Mouse (Mus musculus) gastrocnemius, postnatal 36 days (tissue): Measurements from ENCODE around the gene Gpatch8. TPM values are rescaled to one million over a fixed set of nuclear protein-coding genes. Genes with fewer than 3 reads are reported as not detected.

Source experiments
- DNase-seq, 2 experiments: peaks; one replicate each; pipeline ENCODE4 v3.0.0; 2022
- intact Hi-C: fragments of 180-260 bp; cut with DNase I; formaldehyde crosslinking; loops from one replicate; pipeline ENCODE4 v1.15.1; 2025
- total RNA-seq, 2 experiments: library from RNA; stranded (reverse); gene quantifications; 2 replicates each; pipeline ENCODE4 v1.2.3; 2021

The Gpatch8 gene
- total RNA-seq, 2 experiments from 2014 or later = 20.2 to 24.4 TPM

DNA sequence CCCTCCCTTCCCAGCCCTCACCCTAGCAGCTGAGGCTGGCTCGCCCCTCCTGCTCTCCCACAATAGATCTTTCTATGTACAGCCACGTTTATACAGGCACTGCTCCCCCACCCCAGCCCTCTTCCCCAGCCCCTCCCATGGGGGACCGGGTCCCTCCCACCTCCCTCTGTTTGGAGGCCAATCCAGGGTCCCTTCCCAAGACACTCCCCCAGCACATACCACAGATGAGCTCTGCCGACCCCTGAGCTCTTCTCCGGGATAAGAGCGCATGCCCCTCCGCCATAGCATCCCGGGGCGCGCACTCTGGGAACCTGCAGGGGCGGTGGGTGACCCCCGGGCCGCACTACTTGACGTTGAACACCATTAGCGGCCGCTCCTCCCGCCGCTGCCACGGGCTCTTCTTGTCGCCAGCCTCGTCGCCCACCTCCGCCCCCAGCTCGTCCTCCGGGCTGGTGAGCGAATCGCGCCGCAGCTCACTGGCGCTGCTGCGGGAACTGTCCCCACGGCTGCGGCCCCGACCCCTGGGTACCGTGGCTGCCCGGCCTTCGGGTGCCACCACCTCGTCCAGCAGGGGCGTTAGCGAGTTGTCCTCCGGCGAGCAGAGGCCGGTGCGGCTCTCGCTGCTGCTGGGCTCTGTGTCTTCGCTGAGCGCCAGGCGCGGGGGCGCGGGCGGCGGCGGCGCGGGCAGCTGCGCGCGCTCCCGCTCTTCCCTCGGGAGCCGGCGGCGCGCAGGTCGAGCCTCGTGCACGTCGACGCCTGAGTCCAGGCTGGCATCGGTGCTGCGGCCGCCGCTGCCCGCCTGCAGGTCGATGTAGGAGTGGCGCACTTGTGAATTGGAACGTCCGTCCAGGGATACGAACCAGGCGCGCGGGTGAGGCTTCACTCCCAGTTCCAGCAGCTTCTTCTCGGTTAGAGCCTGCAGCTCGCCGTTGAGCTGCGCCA is 118.8 kb downstream of the Gpatch8 start:
- intact Hi-C loops = no loop called here
- DNase-seq = peak; percentile 57 to 63

DNA sequence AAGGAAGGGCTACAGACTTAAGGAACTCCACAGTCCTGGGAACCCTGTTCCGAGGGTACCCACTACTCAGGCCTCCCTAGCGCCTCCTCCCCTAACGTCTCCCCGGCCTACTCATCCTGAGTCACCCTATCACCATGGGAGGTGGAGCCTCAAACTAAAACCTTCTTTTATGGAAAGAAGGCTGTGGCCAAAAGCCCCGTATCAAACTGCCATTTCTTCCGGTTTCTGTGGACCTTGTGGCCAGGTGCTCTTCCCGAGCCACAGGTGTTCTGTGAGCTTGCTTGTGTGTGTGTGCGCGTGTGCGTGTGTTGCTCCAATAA is 119.8 kb downstream of the Gpatch8 start:
- no peak for DNase-seq
- intact Hi-C loops = no loop called here

DNA sequence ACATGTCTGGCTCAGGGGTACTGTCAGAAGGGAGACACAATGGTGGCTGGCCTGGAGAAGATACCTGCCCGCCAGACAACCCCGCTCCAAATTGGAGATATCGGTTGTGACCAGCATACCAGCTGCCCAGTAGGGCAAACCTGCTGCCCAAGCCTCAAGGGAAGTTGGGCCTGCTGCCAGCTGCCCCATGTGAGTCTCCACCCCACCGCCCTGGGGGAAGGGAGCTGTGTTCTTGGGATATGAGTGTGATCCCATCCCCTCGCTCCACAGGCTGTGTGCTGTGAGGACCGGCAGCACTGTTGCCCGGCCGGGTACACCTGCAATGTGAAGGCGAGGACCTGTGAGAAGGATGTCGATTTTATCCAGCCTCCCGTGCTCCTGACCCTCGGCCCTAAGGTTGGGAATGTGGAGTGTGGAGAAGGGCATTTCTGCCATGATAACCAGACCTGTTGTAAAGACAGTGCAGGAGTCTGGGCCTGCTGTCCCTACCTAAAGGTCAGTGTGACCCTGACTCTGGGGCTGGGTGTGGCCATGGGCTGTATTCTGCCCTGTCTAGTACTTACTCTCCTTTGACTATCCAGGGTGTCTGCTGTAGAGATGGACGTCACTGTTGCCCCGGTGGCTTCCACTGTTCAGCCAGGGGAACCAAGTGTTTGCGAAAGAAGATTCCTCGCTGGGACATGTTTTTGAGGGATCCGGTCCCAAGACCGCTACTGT is 120.3 kb downstream of the Gpatch8 start:
- intact Hi-C loops = no loop called here
- DNase-seq = no peak

DNA sequence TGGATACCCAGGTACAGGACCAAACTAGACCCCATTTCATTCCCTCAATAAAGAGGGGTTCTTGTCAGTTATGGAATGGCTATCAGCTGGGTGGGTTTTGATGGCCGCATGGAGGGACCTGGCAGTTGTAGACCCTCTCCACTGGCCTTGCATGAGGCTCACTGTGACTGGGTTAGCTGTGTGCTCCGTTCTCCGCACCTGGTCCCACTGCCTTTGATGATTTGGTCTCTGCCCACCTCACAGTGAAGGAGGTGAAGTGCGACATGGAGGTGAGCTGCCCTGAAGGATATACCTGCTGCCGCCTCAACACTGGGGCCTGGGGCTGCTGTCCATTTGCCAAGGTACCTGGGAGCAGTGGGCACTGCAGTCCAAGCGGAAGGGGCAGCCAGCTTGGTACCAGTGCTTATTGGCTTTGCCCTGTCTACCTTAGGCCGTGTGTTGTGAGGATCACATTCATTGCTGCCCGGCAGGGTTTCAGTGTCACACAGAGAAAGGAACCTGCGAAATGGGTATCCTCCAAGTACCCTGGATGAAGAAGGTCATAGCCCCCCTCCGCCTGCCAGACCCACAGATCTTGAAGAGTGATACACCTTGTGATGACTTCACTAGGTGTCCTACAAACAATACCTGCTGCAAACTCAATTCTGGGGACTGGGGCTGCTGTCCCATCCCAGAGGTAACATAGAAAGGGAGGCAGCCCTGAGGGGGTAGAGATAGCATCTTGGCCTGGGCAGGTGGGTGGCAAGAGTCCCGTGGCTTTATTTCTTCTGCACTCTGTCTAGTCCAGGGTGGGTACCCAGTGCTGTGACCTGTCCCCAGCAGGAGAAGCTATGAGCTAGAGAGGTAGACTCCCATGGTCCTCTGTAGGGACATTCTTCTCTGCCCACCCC is 121.1 kb downstream of the Gpatch8 start:
- DNase-seq = no peak
- intact Hi-C loops = no loop called here

DNA sequence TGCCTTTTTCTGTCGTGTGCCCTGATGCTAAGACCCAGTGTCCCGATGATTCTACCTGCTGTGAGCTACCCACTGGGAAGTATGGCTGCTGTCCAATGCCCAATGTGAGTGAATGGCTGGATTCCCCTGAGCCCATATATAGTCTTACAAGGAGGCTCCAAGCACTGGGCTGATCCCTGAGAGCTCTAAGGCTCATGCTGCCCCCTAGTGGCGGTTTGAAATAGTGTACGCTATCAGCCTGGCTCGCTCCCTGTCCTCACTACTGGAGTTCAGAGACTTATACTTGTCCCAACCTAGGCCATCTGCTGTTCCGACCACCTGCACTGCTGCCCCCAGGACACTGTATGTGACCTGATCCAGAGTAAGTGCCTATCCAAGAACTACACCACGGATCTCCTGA is 121.8 kb downstream of the Gpatch8 start:
- intact Hi-C loops = no loop called here
- DNase-seq = peak; percentile 76 to 80

DNA sequence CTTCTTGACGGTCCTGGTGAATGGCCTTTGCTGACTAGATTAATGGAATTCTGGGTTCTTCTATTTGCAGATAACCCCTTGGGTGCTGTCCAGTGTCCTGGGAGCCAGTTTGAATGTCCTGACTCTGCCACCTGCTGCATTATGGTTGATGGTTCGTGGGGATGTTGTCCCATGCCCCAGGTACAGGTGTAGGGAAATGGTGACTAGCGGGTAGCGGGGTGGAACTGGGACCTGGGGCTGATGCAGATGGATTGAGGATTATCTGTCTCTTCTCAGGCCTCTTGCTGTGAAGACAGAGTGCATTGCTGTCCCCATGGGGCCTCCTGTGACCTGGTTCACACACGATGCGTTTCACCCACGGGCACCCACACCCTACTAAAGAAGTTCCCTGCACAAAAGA is 122.3 kb downstream of the Gpatch8 start:
- intact Hi-C loops = no loop called here

DNA sequence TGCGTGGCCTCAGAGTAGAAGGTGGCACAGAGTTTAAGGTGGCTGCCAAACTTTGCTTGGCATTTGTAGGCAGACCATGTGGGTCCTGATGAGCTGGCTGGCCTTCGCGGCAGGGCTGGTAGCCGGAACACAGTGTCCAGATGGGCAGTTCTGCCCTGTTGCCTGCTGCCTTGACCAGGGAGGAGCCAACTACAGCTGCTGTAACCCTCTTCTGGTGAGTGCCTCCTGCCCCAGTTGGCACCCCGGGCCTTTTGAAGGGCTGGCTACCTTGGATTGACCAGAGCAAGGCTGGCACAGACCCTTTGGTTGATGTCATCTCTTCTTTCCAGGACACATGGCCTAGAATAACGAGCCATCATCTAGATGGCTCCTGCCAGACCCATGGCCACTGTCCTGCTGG is 123.3 kb downstream of the Gpatch8 start:
- peak; percentile 55 to 81 for DNase-seq
- intact Hi-C loops = no loop called here

More for the DNA sequence above, 122.3 kb downstream of the Gpatch8 start:
- no peak for DNase-seq

DNA sequence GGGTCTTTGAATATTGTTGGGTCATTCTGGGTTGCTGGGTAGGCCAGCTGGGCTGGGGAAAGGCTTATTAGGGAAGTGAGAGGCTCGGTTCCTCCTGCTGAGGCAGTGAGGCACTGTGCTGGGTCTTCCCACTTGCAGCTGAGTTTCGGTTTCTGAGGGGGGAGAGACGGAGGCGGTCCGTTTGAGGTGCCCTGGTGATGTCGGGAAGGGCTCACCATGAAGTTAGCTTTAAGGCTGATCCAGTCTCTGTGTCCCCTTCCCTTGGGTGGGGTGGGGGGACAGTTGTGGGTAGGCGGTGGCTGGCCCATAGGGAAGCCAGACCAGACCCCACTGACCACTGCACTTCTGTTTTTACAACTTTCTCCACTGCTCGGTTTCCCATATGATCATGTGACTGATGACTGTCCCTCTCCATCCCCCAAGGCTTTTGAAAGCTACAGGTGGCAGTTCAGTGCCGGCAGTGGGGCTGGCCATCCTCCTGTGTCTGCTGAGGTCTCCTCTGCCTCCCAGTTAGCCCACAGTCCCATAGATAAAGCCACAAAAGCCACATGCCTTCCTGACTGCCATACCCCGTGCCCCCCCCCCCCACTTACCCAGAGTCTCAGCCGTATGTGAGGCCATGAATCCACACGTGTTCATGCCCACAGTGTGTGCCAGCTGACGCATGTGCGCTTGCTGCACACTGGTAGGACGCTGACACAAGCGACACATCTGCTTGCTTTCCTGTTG is 123.9 kb downstream of the Gpatch8 start:
- intact Hi-C loops = no loop called here
- no peak for DNase-seq

DNA sequence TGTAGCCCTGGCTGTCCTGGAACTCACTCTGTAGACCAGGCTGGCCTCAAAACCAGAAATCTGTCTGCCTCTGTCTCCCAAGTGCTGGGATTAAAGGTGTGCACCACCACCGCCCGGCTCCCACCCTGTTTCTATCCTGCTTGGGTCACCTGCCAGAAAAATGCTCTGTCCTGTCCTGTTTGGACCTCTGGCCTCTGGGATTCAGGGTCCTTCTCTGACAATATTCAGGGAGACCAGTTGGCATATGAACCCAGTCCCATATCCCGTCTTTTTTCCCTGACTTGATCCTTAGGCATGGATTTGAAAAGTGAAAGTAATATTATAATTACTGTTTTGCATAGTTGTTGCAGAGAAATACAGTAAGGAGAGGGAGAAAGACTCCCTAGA is 124.5 kb downstream of the Gpatch8 start:
- intact Hi-C loops = no loop called here
- no peak for DNase-seq

DNA sequence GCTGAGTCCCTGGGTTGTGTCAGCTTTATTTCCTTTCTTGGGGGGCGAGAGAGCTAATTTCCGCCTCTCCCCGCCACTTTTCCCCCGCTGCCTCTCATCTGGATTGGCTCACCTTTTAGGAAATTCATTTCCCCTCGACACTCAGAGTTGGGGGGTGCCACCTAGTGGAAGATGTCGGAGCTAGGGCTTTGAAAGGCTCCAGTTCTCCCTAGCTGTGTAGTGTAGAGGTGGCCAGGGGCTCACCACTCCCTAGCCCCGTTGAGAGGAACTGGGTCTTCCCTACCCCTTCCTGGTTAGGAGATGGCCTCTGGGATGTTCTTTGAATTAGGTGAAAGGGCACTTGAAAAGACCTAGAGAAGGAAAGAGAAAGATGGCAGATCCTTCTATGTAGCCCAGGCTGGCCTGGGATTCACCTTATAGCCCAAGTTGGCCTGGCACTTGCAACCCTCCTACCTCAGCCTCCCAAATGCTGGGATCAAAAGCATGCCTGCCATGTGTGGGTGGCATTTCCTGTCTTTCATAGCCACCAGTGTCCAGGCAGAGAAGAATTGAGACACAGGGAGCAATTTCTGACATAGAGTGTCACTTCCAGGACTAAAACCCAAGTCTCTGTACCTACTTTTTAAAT is 125.1 kb downstream of the Gpatch8 start:
- DNase-seq = peak; percentile 61 to 77
- intact Hi-C loops = no loop called here

DNA sequence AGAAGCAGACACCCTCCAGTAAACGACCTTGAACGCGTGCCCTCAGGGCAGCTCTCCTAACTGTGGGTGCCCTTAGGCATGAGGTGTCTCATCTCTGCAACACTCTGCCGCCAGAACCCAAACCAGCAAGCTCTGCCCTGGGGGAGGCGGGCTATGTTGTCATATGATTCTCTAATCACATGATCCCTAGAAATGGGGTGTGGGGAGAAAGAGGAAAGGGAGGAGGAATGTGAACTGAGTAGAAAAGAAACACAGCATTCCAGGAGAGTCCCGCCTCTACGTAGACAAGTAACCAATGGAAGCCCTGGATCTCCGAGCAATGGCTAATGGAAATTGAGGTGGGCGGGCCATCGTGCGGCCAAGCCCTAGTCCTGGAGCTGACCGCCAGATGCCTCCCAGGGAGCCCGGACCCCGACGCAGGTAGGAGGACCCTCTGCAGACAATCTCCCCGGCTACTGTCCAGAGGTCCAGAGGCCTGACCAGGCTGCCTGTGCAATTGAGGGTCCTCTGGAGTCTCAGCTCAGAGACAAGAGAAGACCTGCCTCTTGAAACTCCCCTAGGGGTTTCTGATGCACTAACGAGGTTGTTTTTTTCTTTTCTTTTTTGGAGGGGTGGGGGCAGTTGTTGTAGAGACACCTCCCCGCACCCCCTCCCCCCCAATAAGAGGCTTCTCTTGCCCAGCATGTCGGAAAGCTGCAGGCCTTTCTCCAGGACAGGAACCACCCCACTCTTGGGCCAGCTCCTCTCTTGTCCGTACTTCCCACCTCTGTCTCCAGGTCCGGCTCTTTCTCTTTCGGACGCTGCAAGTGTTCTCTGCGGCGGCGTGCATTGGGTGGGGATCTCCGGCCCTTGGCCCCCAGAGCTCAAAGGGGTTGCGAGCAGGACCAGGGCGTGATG is 125.8 kb downstream of the Gpatch8 start, which contains the start of gene Grn:
Gene Grn, plus strand, starts transcription at position 195 of the 897 bp plus-strand sequence.
- DNase-seq = peak; percentile 76 to 81
- intact Hi-C loops = loop anchor here (1.0 kb wide), 1 partner anchor 122 kb away; no protein-coding TSS in a partner anchor

DNA sequence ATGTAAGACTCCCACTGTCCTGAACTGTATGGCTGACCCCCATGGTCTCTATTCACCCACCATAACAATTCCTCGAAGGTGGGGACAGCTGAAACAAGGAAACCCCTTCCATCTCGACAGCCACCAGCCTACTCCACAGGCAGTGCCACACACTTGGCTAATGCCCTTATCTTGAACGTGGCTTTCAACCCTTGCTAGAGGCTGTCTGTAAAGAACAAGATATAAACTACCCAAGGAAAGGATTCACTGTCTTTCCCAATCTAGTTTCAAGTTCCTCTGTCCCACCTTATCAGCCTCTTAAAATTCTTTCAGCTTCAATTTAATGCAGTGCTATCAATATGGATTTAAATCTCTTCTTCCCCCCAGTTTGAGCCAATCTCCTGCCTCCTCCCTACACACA is 126.6 kb downstream of the Gpatch8 start:
- no peak for DNase-seq
- intact Hi-C loops = loop anchor here (2.0 kb wide), 1 partner anchor 15 kb away; no protein-coding TSS in a partner anchor

DNA sequence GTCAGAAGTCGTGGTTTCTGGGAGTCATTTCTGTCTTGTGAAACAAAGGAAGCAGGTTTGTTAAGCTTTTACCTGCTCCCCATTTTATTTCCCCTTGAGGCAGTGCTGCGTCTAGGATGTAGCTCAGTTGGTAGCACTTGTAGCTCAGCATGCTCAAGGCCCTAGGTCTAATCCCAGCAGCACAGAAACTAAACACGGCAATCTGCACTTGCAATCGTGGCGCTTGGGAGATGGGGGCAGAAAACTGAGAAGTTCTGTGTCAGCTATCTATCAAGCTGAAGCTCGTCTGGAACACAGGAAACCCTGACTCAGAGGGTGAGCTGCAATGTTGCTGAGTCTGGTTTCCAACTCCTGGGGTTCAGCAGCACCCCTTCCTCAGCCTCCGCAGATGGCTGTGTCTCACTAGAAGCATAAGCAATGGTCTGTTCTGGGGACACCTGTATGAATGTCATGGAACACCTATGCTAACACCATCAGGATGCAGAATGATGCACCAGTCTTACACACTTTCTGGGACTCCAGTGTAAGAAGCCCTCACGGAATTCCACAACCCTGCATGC is 127.1 kb downstream of the Gpatch8 start:
- no peak for DNase-seq
- intact Hi-C loops = loop anchor here (2.0 kb wide), 1 partner anchor 14 kb away; no protein-coding TSS in a partner anchor

Other genes with a start within 250 kb of the Gpatch8 start
- gene Ubtf, start 236.7 kb downstream of the Gpatch8 start, total RNA-seq = 10 to 100 TPM; 29.1 to 37.7 TPM
- gene Slc4a1, start 190.2 kb downstream of the Gpatch8 start, total RNA-seq = under 1 TPM in 1 of 2 experiments, not detected in 1; 0.31 TPM
- not detected for gene Rundc3a, start 163.0 kb downstream of the Gpatch8 start, total RNA-seq
- 10 to 100 TPM; 56.2 to 64.3 TPM for gene Slc25a39, start 148.4 kb downstream of the Gpatch8 start, total RNA-seq
- gene Grn, start 126.1 kb downstream of the Gpatch8 start, total RNA-seq = 10 to 100 TPM; 23.5 to 24.8 TPM
- gene Fam171a2, start 108.7 kb downstream of the Gpatch8 start, total RNA-seq = 1 to 10 TPM; 1.4 to 1.6 TPM
- gene Itga2b, start 86.3 kb downstream of the Gpatch8 start, total RNA-seq = 1 to 10 TPM in 1 of 2 experiments, under 1 TPM in 1; 0.56 to 1.1 TPM
- gene Gm11627, start 23.1 kb upstream of the Gpatch8 start, total RNA-seq = not detected
- gene Fzd2, start 48.0 kb upstream of the Gpatch8 start, total RNA-seq = 1 to 10 TPM; 1.3 to 2.4 TPM
- not detected for gene Meioc, start 107.3 kb upstream of the Gpatch8 start, total RNA-seq
- gene Ccdc43, start 141.4 kb upstream of the Gpatch8 start, total RNA-seq = 10 to 100 TPM; 67.5 to 70.1 TPM
- under 1 TPM; 0.32 to 0.79 TPM for gene Adam11, start 205.0 kb upstream of the Gpatch8 start, total RNA-seq